Mouse (Mus musculus): ENCODE data around the gene Zfp710.

- no peak for TF ChIP-seq MAZ (IDR thresholded peaks at IDR 0.05; ENCODE audit: low read depth, low read length)
- TF ChIP-seq TCF12 (IDR thresholded peaks at IDR 0.05; ENCODE audit: low read depth, low read length): no peak
- no peak for TF ChIP-seq CTCF (conservative IDR thresholded peaks at IDR 0.05 in 1 of 2, IDR thresholded peaks at IDR 0.05 in 1 of 2; ENCODE audit: low read depth in 2 of 2, low read length in 2 of 2)
- no peak for TF ChIP-seq ELF1 (IDR thresholded peaks at IDR 0.05; ENCODE audit: low read depth, low read length)
- TF ChIP-seq SMC3 (IDR thresholded peaks at IDR 0.05; ENCODE audit: low read depth, low read length): no peak
- no peak for TF ChIP-seq PAX5 (IDR thresholded peaks at IDR 0.05; ENCODE audit: low read length)
- no peak for TF ChIP-seq EP300 (IDR thresholded peaks at IDR 0.05; ENCODE audit: low read length)
- no peak for TF ChIP-seq POLR2A (IDR thresholded peaks at IDR 0.05; ENCODE audit: low read depth, low read length)
- TF ChIP-seq MYC (IDR thresholded peaks at IDR 0.05; ENCODE audit: low read depth, low read length): 0 out of 2 replicates have a peak, but pooled peaks have one; percentile 50
- TF ChIP-seq JUND (conservative IDR thresholded peaks at IDR 0.05; ENCODE audit: low read depth, low read length): no peak
- no peak for TF ChIP-seq CHD2 (IDR thresholded peaks at IDR 0.05; ENCODE audit: low read length)
- TF ChIP-seq ZNF384 (IDR thresholded peaks at IDR 0.05; ENCODE audit: low read depth, low read length): no peak
- no peak for TF ChIP-seq MAFK (IDR thresholded peaks at IDR 0.05; ENCODE audit: insufficient replicate concordance, low read length)
Measured at GRCm38 (mm10) chr7:80033064-80033717, 8.6 kb downstream of the Zfp710 start.

All from CH12.LX (cell line).